20 mouse cellular contexts compared by ENCODE assay signal in the genomic region with DNA sequence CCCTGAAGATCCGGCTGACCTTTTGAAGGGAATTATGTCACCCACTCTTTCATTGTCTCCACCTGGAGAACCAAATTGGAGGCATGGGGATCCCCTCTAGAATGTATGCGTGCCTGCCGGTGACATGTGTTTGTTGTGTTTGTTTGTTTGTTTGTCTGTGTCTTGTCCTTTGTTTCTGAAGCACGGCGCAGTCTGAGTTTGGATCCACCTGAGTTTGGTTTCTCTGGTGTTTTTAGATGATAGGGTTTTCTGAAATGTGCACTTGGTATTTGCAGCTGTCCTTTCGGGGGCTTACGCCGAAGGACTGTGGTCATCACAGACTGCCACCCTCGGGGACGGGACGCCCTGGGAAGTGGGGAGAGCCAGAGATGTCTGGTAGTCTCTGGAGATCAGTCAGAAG. TPM values are rescaled to one million over a fixed set of nuclear protein-coding genes. Genes with fewer than 3 reads are reported as not detected.
DNase-seq lines count a peak whose midpoint lies in the region; ATAC-seq and TF ChIP-seq lines count a peak whose summit lies in the region.
"Had no signal": no experiment of that assay in that cellular context is flagged by ENCODE, and none has a peak within 500 bp of the region (broad histone marks: within the 10 kb centered on the region; RNA-seq: fewer than 3 reads in every experiment).

No protein-coding gene starts in this region.

- no peaks in the 10 kb centered on the region for H3K36me3 ChIP-seq in liver, adult 2 months (ENCODE audit: control insufficient read depth, insufficient read depth, low read length)
- H3K36me3 ChIP-seq in liver, embryonic 11.5 days (ENCODE audit: control insufficient read depth, insufficient read depth, low read length) = no peaks in the 10 kb centered on the region
- H3K36me3 ChIP-seq in liver, postnatal 0 days (replicated peaks; ENCODE audit: insufficient read depth, low read length) = no peaks in the 10 kb centered on the region
- H3K36me3 ChIP-seq: embryonic facial prominence, embryonic 15.5 days; hindbrain, embryonic 12.5 days; limb, embryonic 15.5 days; midbrain, embryonic 13.5 days had no signal

- TF ChIP-seq CTCF in liver, adult 2 months (IDR thresholded peaks at IDR 0.05; ENCODE audit: low read depth, low read length) = no peak
- TF ChIP-seq CTCF in bone marrow macrophage, adult 2 months (IDR thresholded peaks at IDR 0.05; ENCODE audit: low read depth, low read length) = no peak
- no peak for TF ChIP-seq CTCF in cortical plate, adult 2 months (IDR thresholded peaks at IDR 0.05; ENCODE audit: extremely low read depth, insufficient read depth, low read length)
- TF ChIP-seq CTCF in liver, postnatal 0 days (IDR thresholded peaks at IDR 0.05; ENCODE audit: low read depth) = no peak

- peak overlapping the region; percentile 36 for H3K27ac ChIP-seq in liver, adult 2 months (replicated peaks; ENCODE audit: insufficient read depth, low read depth, low read length)
- no peak overlapping the region for H3K27ac ChIP-seq in liver, embryonic 11.5 days (ENCODE audit: low read depth, low read length)
- H3K27ac ChIP-seq in bone marrow macrophage, adult 2 months (ENCODE audit: insufficient read depth, low read depth, low read length) = peak overlapping the region; percentile 89
- peak overlapping the region; percentile 35; the same call in 1 of the 2 replicates for H3K27ac ChIP-seq in cortical plate, adult 2 months (ENCODE audit: insufficient read depth, low read length)
- peak overlapping the region; percentile 70; the same call in 1 of the 2 replicates for H3K27ac ChIP-seq in liver, postnatal 0 days (ENCODE audit: low read depth)
- H3K27ac ChIP-seq: embryonic facial prominence, embryonic 15.5 days; hindbrain, embryonic 12.5 days; limb, embryonic 15.5 days; midbrain, embryonic 13.5 days had no signal

- H3K9me3 ChIP-seq in liver, embryonic 11.5 days (ENCODE audit: control insufficient read depth, low read length) = no peaks in the 10 kb centered on the region
- no peaks in the 10 kb centered on the region for H3K9me3 ChIP-seq in liver, postnatal 0 days (ENCODE audit: low read length)
- H3K9me3 ChIP-seq: embryonic facial prominence, embryonic 15.5 days; hindbrain, embryonic 12.5 days; limb, embryonic 15.5 days; midbrain, embryonic 13.5 days had no signal

- H3K4me3 ChIP-seq in liver, adult 2 months (ENCODE audit: insufficient read depth, low read depth, low read length) = no peak overlapping the region
- no peak overlapping the region for H3K4me3 ChIP-seq in liver, embryonic 11.5 days (ENCODE audit: low read depth, low read length)
- H3K4me3 ChIP-seq in bone marrow macrophage, adult 2 months (ENCODE audit: insufficient read depth, low read length) = no peak overlapping the region
- H3K4me3 ChIP-seq in cortical plate, adult 2 months (ENCODE audit: insufficient read depth, low read length) = no peak overlapping the region
- H3K4me3 ChIP-seq in liver, postnatal 0 days (ENCODE audit: low read depth, low read length) = no peak overlapping the region
- H3K4me3 ChIP-seq: embryonic facial prominence, embryonic 15.5 days; hindbrain, embryonic 12.5 days; limb, embryonic 15.5 days; midbrain, embryonic 13.5 days had no signal

- H3K27me3 ChIP-seq in liver, adult 2 months (ENCODE audit: control insufficient read depth, insufficient read depth, low read length) = no peaks in the 10 kb centered on the region
- H3K27me3 ChIP-seq in liver, embryonic 11.5 days (replicated peaks; ENCODE audit: control insufficient read depth, insufficient read depth, low read length) = no peaks in the 10 kb centered on the region
- no peaks in the 10 kb centered on the region for H3K27me3 ChIP-seq in liver, postnatal 0 days (ENCODE audit: insufficient read depth, low read length)
- H3K27me3 ChIP-seq: embryonic facial prominence, embryonic 15.5 days; hindbrain, embryonic 12.5 days; limb, embryonic 15.5 days; midbrain, embryonic 13.5 days had no signal

- 64% methylated on average over 11 of the region's 11 CpGs for WGBS in liver, adult 2 months
- WGBS in liver, embryonic 11.5 days = 50% methylated on average over 11 of the region's 11 CpGs
- 48% methylated on average over 11 of the region's 11 CpGs for whole genome bisulfite sequencing in liver, postnatal 0 days (ENCODE audit: insufficient replicate concordance)

- no peak for DNase-seq in liver, adult 2 months (ENCODE audit: extremely low read depth, low read depth, low spot score)
- no peak for DNase-seq in liver, embryonic 11.5 days (ENCODE audit: low spot score)
- DNase-seq in liver, postnatal 0 days = peak; percentile 11
- DNase-seq in B cell, adult 2 months = no peak
- no peak for DNase-seq in gastrocnemius, postnatal 10 days
- DNase-seq: adrenal gland, postnatal 10 days; cerebellum, adult 11-12 months; cerebellum, postnatal 25 days; gastrocnemius, postnatal 14 days; kidney, adult 18-20 months; kidney, postnatal 36 days; right cerebral cortex, postnatal 14 days; thymus, postnatal 36 days had no signal

- TF ChIP-seq POLR2A in liver, adult 2 months (IDR thresholded peaks at IDR 0.05; ENCODE audit: extremely low read depth, insufficient read depth, low read length) = no peak
- TF ChIP-seq POLR2A in bone marrow macrophage, adult 2 months (IDR thresholded peaks at IDR 0.05; ENCODE audit: borderline replicate concordance, low read depth, low read length) = no peak
- no peak for TF ChIP-seq POLR2A in cortical plate, adult 2 months (IDR thresholded peaks at IDR 0.05; ENCODE audit: extremely low read depth, insufficient read depth, low read length)

- ATAC-seq in liver, embryonic 11.5 days (replicated peaks; ENCODE audit: low FRiP score) = no peak
- no peak for ATAC-seq in liver, postnatal 0 days
- ATAC-seq: midbrain, embryonic 13.5 days had no signal

- peaks cover 12% of the 10 kb centered on the region; the same call in 1 of the 2 replicates for H3K4me1 ChIP-seq in liver, adult 2 months (ENCODE audit: control insufficient read depth, insufficient read depth, low read length)
- H3K4me1 ChIP-seq in liver, embryonic 11.5 days (replicated peaks; ENCODE audit: control insufficient read depth, insufficient read depth, low read length) = 0 out of 2 replicates have a peak, but pooled peaks cover 4% of the 10 kb centered on the region
- H3K4me1 ChIP-seq in bone marrow macrophage, adult 2 months (ENCODE audit: control insufficient read depth, insufficient read depth, low read length) = peaks cover 26% of the 10 kb centered on the region
- no peaks in the 10 kb centered on the region for H3K4me1 ChIP-seq in cortical plate, adult 2 months (ENCODE audit: control insufficient read depth, insufficient read depth, low read length)
- 0 out of 2 replicates have a peak, but pooled peaks cover 3% of the 10 kb centered on the region for H3K4me1 ChIP-seq in liver, postnatal 0 days (ENCODE audit: insufficient read depth)
- H3K4me1 ChIP-seq: embryonic facial prominence, embryonic 15.5 days; hindbrain, embryonic 12.5 days; limb, embryonic 15.5 days; midbrain, embryonic 13.5 days had no signal

- H3K4me2 ChIP-seq in liver, embryonic 11.5 days = no peak overlapping the region
- H3K4me2 ChIP-seq in liver, postnatal 0 days (ENCODE audit: low read depth, low read length) = no peak overlapping the region
- H3K4me2 ChIP-seq: embryonic facial prominence, embryonic 15.5 days; hindbrain, embryonic 12.5 days; limb, embryonic 15.5 days; midbrain, embryonic 13.5 days had no signal

- TF ChIP-seq EP300 in liver, postnatal 0 days (IDR thresholded peaks at IDR 0.05; ENCODE audit: low read depth) = no peak

- no peaks in the 10 kb centered on the region for H3K79me2 ChIP-seq in liver, adult 2 months (ENCODE audit: control insufficient read depth, insufficient read depth, low read length)

- no peak overlapping the region for H3K9ac ChIP-seq in liver, adult 2 months (ENCODE audit: low read depth, low read length)
- H3K9ac ChIP-seq in liver, embryonic 11.5 days (ENCODE audit: low read depth, low read length) = no peak overlapping the region
- H3K9ac ChIP-seq in liver, postnatal 0 days (replicated peaks) = 0 out of 2 replicates have a peak overlapping the region, but pooled peaks have one; percentile 11
- H3K9ac ChIP-seq: embryonic facial prominence, embryonic 15.5 days; hindbrain, embryonic 12.5 days; limb, embryonic 15.5 days; midbrain, embryonic 13.5 days had no signal

RNA-seq across cellular contexts. Expression of a gene that starts 6.5 kb away (rescaled TPM):
- 30.4 and 35.3 TPM in 2 replicates for total RNA-seq in liver, adult 2 months (2014; rRNA removed)
- polyA plus RNA-seq in liver, adult 2 months (2012; rRNA removed) = 32.6 and 40.9 TPM in 2 replicates
- polyA plus RNA-seq in liver, embryonic 11.5 days (2014; fragmentation: Nextera tagmentation; extraction: Ambion mirVana) = 6.1 and 7.2 TPM in 2 replicates
- 95.3 and 104 TPM in 2 replicates for polyA plus RNA-seq in bone marrow macrophage, adult 2 months (2012; ENCODE audit: insufficient read depth, insufficient read length, missing spikeins)
- 4.2 and 4.3 TPM in 2 replicates for polyA plus RNA-seq in cortical plate, adult 2 months (2012; rRNA removed)
- 24.0 and 25.1 TPM in 2 replicates for polyA plus RNA-seq in liver, postnatal 0 days (2015; fragmentation: Nextera tagmentation; extraction: Ambion mirVana)
- 1 to 10 TPM; 8.1 to 9.5 TPM for total RNA-seq in gastrocnemius, postnatal 10 days (2021)

RNA-seq across cellular contexts. Expression of a gene that starts 18.9 kb away (rescaled TPM):
- 190 and 256 TPM in 2 replicates for total RNA-seq in liver, adult 2 months (2014; rRNA removed)
- polyA plus RNA-seq in liver, adult 2 months (2012; rRNA removed) = 0.95 and 3.1 TPM in 2 replicates
- 5.1 and 5.2 TPM in 2 replicates for polyA plus RNA-seq in liver, embryonic 11.5 days (2014; fragmentation: Nextera tagmentation; extraction: Ambion mirVana)
- not detected in 2 replicates for polyA plus RNA-seq in bone marrow macrophage, adult 2 months (2012; ENCODE audit: insufficient read depth, insufficient read length, missing spikeins)
- 4.1 and 9.6 TPM in 2 replicates for polyA plus RNA-seq in cortical plate, adult 2 months (2012; rRNA removed)
- polyA plus RNA-seq in liver, postnatal 0 days (2015; fragmentation: Nextera tagmentation; extraction: Ambion mirVana) = 6.2 and 6.5 TPM in 2 replicates
- total RNA-seq in gastrocnemius, postnatal 10 days (2021) = 100 to 1,000 TPM; 153 to 157 TPM

RNA-seq across cellular contexts. Expression of a gene that starts 21.4 kb away (rescaled TPM):
- total RNA-seq in liver, adult 2 months (2014; rRNA removed) = 43.6 and 68.1 TPM in 2 replicates
- polyA plus RNA-seq in liver, adult 2 months (2012; rRNA removed) = 20.9 and 31.6 TPM in 2 replicates
- polyA plus RNA-seq in liver, embryonic 11.5 days (2014; fragmentation: Nextera tagmentation; extraction: Ambion mirVana) = 24.2 and 25.8 TPM in 2 replicates
- 75.5 and 80.8 TPM in 2 replicates for polyA plus RNA-seq in bone marrow macrophage, adult 2 months (2012; ENCODE audit: insufficient read depth, insufficient read length, missing spikeins)
- 42.1 and 42.4 TPM in 2 replicates for polyA plus RNA-seq in cortical plate, adult 2 months (2012; rRNA removed)
- 69.6 and 74.1 TPM in 2 replicates for polyA plus RNA-seq in liver, postnatal 0 days (2015; fragmentation: Nextera tagmentation; extraction: Ambion mirVana)
- total RNA-seq in gastrocnemius, postnatal 10 days (2021) = 100 to 1,000 TPM; 361 to 459 TPM

RNA-seq across cellular contexts. Expression of a gene that starts 21.6 kb away (rescaled TPM):
- not detected in 2 replicates for total RNA-seq in liver, adult 2 months (2014; rRNA removed)
- polyA plus RNA-seq in liver, adult 2 months (2012; rRNA removed) = not detected in 2 replicates
- not detected in 2 replicates for polyA plus RNA-seq in liver, embryonic 11.5 days (2014; fragmentation: Nextera tagmentation; extraction: Ambion mirVana)
- 0.62 TPM in 1 of 2 replicates, not detected in the other for polyA plus RNA-seq in bone marrow macrophage, adult 2 months (2012; ENCODE audit: insufficient read depth, insufficient read length, missing spikeins)
- not detected in 2 replicates for polyA plus RNA-seq in cortical plate, adult 2 months (2012; rRNA removed)
- not detected in 2 replicates for polyA plus RNA-seq in liver, postnatal 0 days (2015; fragmentation: Nextera tagmentation; extraction: Ambion mirVana)
- under 1 TPM; 0.59 to 0.63 TPM for total RNA-seq in gastrocnemius, postnatal 10 days (2021)
- total RNA-seq: gastrocnemius, postnatal 14 days had no signal
- polyA plus RNA-seq: embryonic facial prominence, embryonic 15.5 days; heart, embryonic 16.5 days; hindbrain, embryonic 12.5 days; limb, embryonic 15.5 days; midbrain, embryonic 13.5 days had no signal

RNA-seq across cellular contexts. Expression of a gene that starts 28.2 kb away (rescaled TPM):
- 8.0 and 24.1 TPM in 2 replicates for total RNA-seq in liver, adult 2 months (2014; rRNA removed)
- polyA plus RNA-seq in liver, adult 2 months (2012; rRNA removed) = 0.20 and 0.27 TPM in 2 replicates
- 6.1 and 6.7 TPM in 2 replicates for polyA plus RNA-seq in liver, embryonic 11.5 days (2014; fragmentation: Nextera tagmentation; extraction: Ambion mirVana)
- 1.2 TPM in 1 of 2 replicates, not detected in the other for polyA plus RNA-seq in bone marrow macrophage, adult 2 months (2012; ENCODE audit: insufficient read depth, insufficient read length, missing spikeins)
- 0.56 TPM in 1 of 2 replicates, not detected in the other for polyA plus RNA-seq in cortical plate, adult 2 months (2012; rRNA removed)
- 2.8 and 3.5 TPM in 2 replicates for polyA plus RNA-seq in liver, postnatal 0 days (2015; fragmentation: Nextera tagmentation; extraction: Ambion mirVana)
- total RNA-seq in gastrocnemius, postnatal 10 days (2021) = 10 to 100 TPM; 86.2 to 86.5 TPM
